Mouse (Mus musculus): Measurements from ENCODE around the gene C2cd3.
A peak's percentile ranks its signal among the peaks of the same experiment; 100 is the strongest.

Gene C2cd3

GRCm38 (mm10) chr7:100400899-100401539, 29.0 kb downstream of the C2cd3 start:
- DNase-seq (ENCODE audit: extremely low read depth, insufficient read length, low spot score) = no peak

DNA sequence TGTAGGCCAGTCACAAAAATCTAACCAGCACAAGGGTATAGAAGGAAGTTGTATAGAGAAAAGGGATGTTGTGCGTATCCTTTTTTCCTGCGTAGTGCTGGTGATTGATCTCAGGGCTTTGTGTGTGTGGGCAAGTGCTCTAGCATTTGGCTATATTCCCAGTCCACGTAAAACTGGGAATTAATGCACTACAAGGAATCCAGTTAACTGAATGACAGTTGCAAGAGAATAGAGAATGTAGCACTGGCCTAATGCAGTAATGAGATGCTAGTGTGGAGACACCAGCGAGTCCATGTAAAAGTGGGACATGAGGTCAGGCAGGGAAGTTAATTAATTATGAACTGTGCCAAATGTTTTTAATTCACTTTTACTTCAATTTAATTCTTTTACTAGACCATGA, 30.7 kb downstream of the C2cd3 start:
- DNase-seq (ENCODE audit: extremely low read depth, insufficient read length, low spot score) = no peak

GRCm38 (mm10) chr7:100407677-100408076, 35.6 kb downstream of the C2cd3 start:
- no peak for DNase-seq (ENCODE audit: extremely low read depth, insufficient read length, low spot score)

DNA sequence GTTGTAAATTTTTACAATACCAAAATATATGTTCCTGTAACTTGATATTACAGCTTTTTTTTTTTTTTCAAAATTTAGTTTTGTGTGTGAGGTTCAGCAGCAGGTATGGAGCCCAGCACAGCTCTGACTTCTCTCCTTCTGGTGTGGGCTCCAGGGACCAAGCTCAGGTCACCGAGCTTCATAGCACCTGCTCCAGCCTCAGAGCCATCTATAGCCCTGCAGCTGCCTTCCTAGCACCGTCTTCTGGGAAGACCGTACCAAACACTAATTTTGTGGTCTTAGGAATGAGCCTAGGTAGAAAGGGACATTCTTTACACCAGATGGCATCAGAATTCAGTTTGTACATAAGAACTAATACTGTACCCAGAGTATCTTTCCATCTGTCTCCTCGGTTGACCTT, 36.7 kb downstream of the C2cd3 start:
- no peak for DNase-seq (ENCODE audit: extremely low read depth, insufficient read length, low spot score)

- no peak for DNase-seq (ENCODE audit: extremely low read depth, insufficient read length, low spot score)
These were observed 53.8 kb downstream of the C2cd3 start for GRCm38 (mm10) chr7:100425795-100426194.

DNA sequence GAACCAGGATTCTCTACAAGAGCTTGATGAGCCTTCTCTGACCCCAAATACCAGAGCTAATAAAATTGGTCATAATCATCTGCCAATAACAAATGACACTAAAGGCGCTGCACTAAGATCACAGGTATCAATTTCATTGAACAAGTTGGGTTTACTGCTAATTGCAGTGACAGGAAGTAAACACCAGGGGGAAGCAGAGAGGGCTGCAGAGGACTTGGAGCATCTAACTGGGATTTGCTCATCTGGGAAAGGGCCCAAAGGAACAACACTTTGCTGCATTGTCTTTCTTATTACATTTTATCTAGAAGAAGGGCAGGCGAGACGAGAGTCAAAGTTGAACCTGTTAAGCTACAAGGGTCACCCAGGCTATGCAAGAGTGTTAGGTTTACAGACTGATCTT, 57.1 kb downstream of the C2cd3 start:
- DNase-seq (ENCODE audit: extremely low read depth, insufficient read length, low spot score) = peak; percentile 18

GRCm38 (mm10) chr7:100429911-100430310, 57.9 kb downstream of the C2cd3 start:
- no peak for DNase-seq (ENCODE audit: extremely low read depth, insufficient read length, low spot score)

- DNase-seq (ENCODE audit: extremely low read depth, insufficient read length, low spot score) = no peak
These were observed 59.1 kb downstream of the C2cd3 start for GRCm38 (mm10) chr7:100431103-100431502.

DNA sequence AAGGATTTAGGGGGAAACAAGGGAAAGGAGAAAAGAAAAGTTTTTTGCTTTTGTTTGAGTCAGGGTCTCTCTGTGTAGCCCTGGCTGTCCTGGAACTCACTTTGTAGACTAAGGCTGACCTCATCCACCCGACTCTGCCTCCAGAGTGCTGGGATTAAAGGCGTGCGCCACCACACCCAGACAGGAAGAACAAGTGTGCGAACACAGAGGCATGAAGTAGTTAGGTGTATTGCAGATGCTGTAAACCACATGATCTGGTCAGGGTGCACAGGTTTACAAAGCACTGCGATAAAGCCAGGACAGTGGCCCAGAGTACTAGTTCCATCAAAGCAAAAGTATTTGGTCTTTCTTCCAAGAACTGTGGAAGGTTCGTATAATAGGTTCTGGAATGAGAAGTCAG, 61.3 kb downstream of the C2cd3 start:
- DNase-seq (ENCODE audit: extremely low read depth, insufficient read length, low spot score) = no peak

- no peak for DNase-seq (ENCODE audit: extremely low read depth, insufficient read length, low spot score)
These were observed 71.7 kb downstream of the C2cd3 start for GRCm38 (mm10) chr7:100443728-100444127.

- DNase-seq (ENCODE audit: extremely low read depth, insufficient read length, low spot score) = no peak
These were observed 74.2 kb downstream of the C2cd3 start for GRCm38 (mm10) chr7:100446271-100446670.

- no peak for DNase-seq (ENCODE audit: extremely low read depth, insufficient read length, low spot score)
These were observed 76.5 kb downstream of the C2cd3 start for GRCm38 (mm10) chr7:100448530-100448929.

GRCm38 (mm10) chr7:100448985-100449384, 77.0 kb downstream of the C2cd3 start:
- DNase-seq (ENCODE audit: extremely low read depth, insufficient read length, low spot score) = no peak

- no peak for DNase-seq (ENCODE audit: extremely low read depth, insufficient read length, low spot score)
These were observed 86.1 kb downstream of the C2cd3 start for GRCm38 (mm10) chr7:100458153-100458552.

GRCm38 (mm10) chr7:100459862-100460261, 87.8 kb downstream of the C2cd3 start:
- DNase-seq (ENCODE audit: extremely low read depth, insufficient read length, low spot score) = no peak

DNA sequence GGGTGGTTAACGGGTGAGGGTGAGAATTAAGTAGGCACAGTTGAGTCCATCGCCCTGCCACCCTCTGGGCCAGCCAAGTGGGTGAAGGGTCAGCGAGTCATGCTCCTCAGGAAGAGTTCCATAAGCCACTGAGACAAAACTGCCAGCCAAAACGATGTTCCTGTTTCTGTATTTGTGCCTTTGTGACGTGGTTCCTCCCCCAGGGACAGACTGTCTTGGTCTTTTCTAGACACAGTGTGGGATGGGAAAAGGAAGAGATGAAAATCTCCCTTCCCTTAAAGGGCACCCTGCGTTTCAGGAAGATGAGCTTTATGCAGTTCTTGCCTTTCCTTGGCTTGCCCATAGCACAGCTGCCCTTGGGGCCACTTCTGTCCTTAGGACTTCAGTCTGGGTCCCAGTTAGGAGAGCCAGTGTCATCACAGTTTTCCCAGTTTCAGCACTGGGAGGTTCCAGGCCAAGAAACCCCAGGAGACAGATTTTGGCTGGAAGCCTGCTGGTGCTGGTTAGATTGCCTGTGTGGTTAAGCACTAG, 89.7 kb downstream of the C2cd3 start:
- peak; percentile 37 for DNase-seq (ENCODE audit: extremely low read depth, insufficient read length, low spot score)

GRCm38 (mm10) chr7:100463194-100463593, 91.2 kb downstream of the C2cd3 start:
- no peak for DNase-seq (ENCODE audit: extremely low read depth, insufficient read length, low spot score)

- DNase-seq (ENCODE audit: extremely low read depth, insufficient read length, low spot score) = no peak
These were observed 91.7 kb downstream of the C2cd3 start for GRCm38 (mm10) chr7:100463757-100464156.

DNA sequence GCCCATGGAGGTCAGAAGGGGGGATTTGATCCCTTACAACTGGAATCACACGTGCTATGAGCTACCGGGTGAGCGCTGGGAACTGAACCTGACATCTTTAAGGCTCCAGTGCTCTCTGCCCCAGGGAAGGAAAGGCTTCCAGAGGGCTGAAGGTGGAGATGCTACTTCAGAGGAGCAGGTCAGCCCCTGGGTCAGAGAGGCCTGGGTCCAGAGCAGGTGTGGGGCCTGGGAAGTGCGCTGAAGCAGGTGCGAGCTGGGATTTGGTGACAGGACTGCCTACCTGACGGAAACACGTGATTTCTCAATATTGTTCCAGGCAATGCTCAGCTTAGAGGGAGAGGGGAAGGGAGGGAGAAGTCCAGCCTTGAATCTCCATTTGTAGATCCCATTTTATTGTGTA, 92.2 kb downstream of the C2cd3 start:
- DNase-seq (ENCODE audit: extremely low read depth, insufficient read length, low spot score) = no peak

GRCm38 (mm10) chr7:100465248-100465647, 93.2 kb downstream of the C2cd3 start:
- DNase-seq (ENCODE audit: extremely low read depth, insufficient read length, low spot score) = no peak

- DNase-seq (ENCODE audit: extremely low read depth, insufficient read length, low spot score) = peak; percentile 51
These were observed 93.8 kb downstream of the C2cd3 start for GRCm38 (mm10) chr7:100465656-100466309.

DNA sequence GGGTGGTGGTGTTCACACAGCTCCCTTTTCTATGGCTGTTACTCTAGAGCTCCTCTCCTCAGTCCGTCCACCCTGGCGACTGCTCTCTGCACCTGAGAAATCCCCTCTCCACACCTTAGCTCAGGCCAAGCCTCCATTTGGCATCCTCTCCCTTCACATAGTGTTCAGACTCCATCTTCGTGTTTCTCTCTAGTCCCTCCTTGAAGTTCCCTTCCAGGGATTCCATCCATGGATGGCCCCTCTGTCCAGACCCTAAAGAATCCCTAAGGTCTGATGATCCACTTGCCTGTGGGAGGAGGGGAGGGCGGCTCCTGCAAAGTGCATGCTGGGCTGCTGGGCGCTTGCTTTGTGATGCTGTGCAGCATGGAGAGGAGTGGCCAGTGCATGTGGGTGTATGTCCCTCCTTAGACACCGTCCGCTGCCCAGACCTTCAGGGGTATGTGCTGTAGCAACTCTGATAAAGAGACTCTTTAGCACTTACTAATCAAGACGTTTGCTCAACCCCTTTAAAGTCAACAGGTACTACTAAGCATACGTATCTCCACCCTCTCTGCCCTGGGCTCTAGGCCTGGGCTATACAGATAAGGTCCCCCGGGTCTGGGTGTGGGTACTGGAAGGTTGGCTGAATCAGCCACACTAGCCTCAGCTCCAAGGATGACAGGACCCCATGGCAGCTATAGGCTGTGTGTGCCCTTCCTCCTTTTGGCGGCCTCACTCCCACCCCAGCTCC, 94.9 kb downstream of the C2cd3 start:
- DNase-seq (ENCODE audit: extremely low read depth, insufficient read length, low spot score) = no peak

All from 3134 (cell line).